Mouse (Mus musculus): Measurements from ENCODE around the gene Ttc21a.

DNA sequence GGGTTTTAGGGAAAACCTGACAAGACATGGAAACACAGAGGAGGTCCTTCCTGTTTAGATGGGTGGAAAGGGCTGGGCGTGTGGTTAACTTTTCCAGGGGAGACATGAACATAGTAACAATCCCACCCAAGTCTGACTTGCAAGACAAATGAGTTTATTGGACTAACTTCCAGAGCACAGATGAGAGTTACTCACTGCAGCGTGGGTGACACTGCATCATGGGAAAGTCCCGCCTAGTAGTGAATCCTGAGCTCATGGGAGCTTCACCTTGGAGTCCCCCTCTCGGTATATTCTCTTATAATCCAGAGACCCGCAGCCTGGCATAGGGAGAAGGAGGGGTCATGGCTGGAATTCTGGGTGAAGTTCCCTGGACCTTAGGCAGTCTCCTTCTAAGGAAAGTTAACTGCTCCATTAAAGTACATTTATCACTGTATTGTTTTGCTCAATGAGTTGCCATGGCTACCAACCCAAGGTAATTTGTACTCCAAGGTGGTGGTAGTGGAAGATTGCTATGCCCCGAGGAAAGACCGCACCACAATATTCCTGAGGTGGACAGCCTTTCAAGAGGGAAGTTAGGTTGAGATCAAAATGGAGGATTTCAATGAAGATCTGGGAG, 71.9 kb downstream of the Ttc21a start:
- TF ChIP-seq CTCF (conservative IDR thresholded peaks at IDR 0.05 in 1 of 2, IDR thresholded peaks at IDR 0.05 in 1 of 2; ENCODE audit: low read depth in 2 of 2, low read length in 2 of 2) (no peak), ZKSCAN1 (IDR thresholded peaks at IDR 0.05; ENCODE audit: borderline replicate concordance, low read depth, low read length) (no peak), ZC3H11A (IDR thresholded peaks at IDR 0.05; ENCODE audit: low read depth, low read length) (no peak), EP300 (IDR thresholded peaks at IDR 0.05; ENCODE audit: low read length) (no peak), MEF2A (IDR thresholded peaks at IDR 0.05; ENCODE audit: borderline replicate concordance, low read depth, low read length) (no peak), POLR2A (IDR thresholded peaks at IDR 0.05; ENCODE audit: low read depth, low read length) (no peak), MAZ (IDR thresholded peaks at IDR 0.05; ENCODE audit: low read depth, low read length) (no peak), TBP (conservative IDR thresholded peaks at IDR 0.05; ENCODE audit: low read depth, low read length) (no peak), MAX (IDR thresholded peaks at IDR 0.05; ENCODE audit: low read length) (no peak), RCOR1 (conservative IDR thresholded peaks at IDR 0.05; ENCODE audit: low read depth, low read length) (no peak), KAT2A (IDR thresholded peaks at IDR 0.05; ENCODE audit: insufficient replicate concordance, low read length) (no peak), JUND (conservative IDR thresholded peaks at IDR 0.05; ENCODE audit: low read depth, low read length) (no peak), ELF1 (IDR thresholded peaks at IDR 0.05; ENCODE audit: low read depth, low read length) (no peak), JUN (IDR thresholded peaks at IDR 0.05; ENCODE audit: insufficient read depth, low read depth, low read length) (no peak)
